Mouse (Mus musculus): ENCODE measurements around the gene Eda2r.
A peak's percentile ranks its signal among the peaks of the same experiment; 100 is the strongest.

The Eda2r gene

GRCm38 (mm10) chrX:97377065-97377421 lies at the start of gene Eda2r:
TSS of gene Eda2r (minus strand) at chrX:97377216.
- peak; percentile 34 to 63 for DNase-seq

- no peak for DNase-seq
Measured at GRCm38 (mm10) chrX:97397872-97398271, 20.9 kb upstream of the Eda2r start.

- no peak for DNase-seq
Measured at GRCm38 (mm10) chrX:97378076-97378475, 1.1 kb upstream of the Eda2r start.

GRCm38 (mm10) chrX:97376321-97377064 lies 523 bp downstream of the Eda2r start:
- DNase-seq, result peak; percentile 1 to 2

GRCm38 (mm10) chrX:97372826-97373225 lies 4.2 kb downstream of the Eda2r start:
- DNase-seq, result no peak

GRCm38 (mm10) chrX:97369206-97369605 lies 7.8 kb downstream of the Eda2r start:
- DNase-seq, result no peak

GRCm38 (mm10) chrX:97368741-97369140 lies 8.3 kb downstream of the Eda2r start:
- DNase-seq, result no peak

- DNase-seq, result no peak
Measured at GRCm38 (mm10) chrX:97360919-97361318, 16.1 kb downstream of the Eda2r start.

- no peak for DNase-seq
Measured at GRCm38 (mm10) chrX:97327891-97328290, 49.1 kb downstream of the Eda2r start.
